Mouse (Mus musculus) small intestine, adult 2 months (tissue): Measurements from ENCODE around the gene Slc41a3.

Experiments used
- CTCF ChIP-seq: fragments of 200-500 bp; IDR thresholded peaks from 2 replicates; pipeline ENCODE4 v1.5.1; 2012; ENCODE audit warnings: low read depth, mild to moderate bottlenecking, control low read depth, inconsistent platforms, low read length, moderate library complexity, mixed read lengths; ENCODE audit not compliant: insufficient replicate concordance, insufficient read length; ENCODE audit errors: extremely low read depth
- POLR2A ChIP-seq: fragments of 200-500 bp; IDR thresholded peaks from 2 replicates; pipeline ENCODE4 v1.6.1; 2012; ENCODE audit warnings: low read depth, mild to moderate bottlenecking, control low read depth, inconsistent platforms, low read length, moderate library complexity

DNA sequence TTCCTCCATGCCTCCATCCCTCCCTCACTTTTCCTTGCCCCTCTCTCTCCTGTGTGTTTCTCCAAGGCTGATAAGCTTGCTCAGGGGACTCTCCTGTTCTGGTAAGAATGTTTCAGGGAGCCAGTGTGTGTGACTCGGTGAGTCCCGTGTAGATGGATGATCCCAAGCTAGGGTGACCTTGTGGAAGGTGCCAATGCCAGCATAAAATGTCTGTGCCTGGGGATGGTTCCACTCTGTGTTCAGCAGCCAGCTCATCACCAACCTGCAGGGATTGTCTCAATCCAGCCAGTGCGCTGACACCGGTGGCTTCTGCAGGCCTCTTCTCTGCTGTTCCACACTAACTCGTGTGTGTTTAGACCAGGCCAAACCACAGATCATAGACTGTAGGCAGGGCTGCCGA lies 12.0 kb downstream of the Slc41a3 start:
- TF ChIP-seq CTCF (no peak), POLR2A (no peak)
